Mouse (Mus musculus) liver, embryonic 13.5 days (tissue): ENCODE data around the gene Lhpp. TPM values are rescaled to one million over a fixed set of nuclear protein-coding genes. Genes with fewer than 3 reads are reported as not detected.

Experiments used
- ATAC-seq: fragments of 200-750 bp; cut with Nextera tagmentation; 2 replicates; pipeline ENCODE4 v1.8.0; 2017; ENCODE audit warnings: low read depth, mild to moderate bottlenecking, moderate number of reproducible peaks, moderate library complexity
- DNase-seq: peaks from one replicate; pipeline ENCODE4 v3.0.0; 2022
- H3K27ac ChIP-seq: fragments of 300-500 bp; sonication (generic); 2 replicates; pipeline ENCODE4 v1.5.1; 2015; ENCODE audit warnings: moderate library complexity, mild to moderate bottlenecking, inconsistent platforms
- H3K27me3 ChIP-seq: fragments of 300-500 bp; sonication (generic); 2 replicates; pipeline ENCODE4 v1.6.1; 2015; ENCODE audit warnings: mild to moderate bottlenecking, inconsistent platforms
- H3K36me3 ChIP-seq: fragments of 300-500 bp; sonication (generic); 2 replicates; pipeline ENCODE4 v1.6.1; 2015; ENCODE audit warnings: mild to moderate bottlenecking, inconsistent platforms
- H3K4me1 ChIP-seq: fragments of 300-500 bp; sonication (generic); replicated peaks from 2 replicates; pipeline ENCODE4 v1.6.1; 2015; ENCODE audit warnings: inconsistent platforms
- H3K4me2 ChIP-seq: fragments of 300-500 bp; sonication (generic); 2 replicates; pipeline ENCODE4 v1.6.1; 2015; ENCODE audit warnings: inconsistent platforms, mild to moderate bottlenecking, moderate library complexity
- H3K4me3 ChIP-seq: fragments of 300-500 bp; sonication (generic); replicated peaks from 2 replicates; pipeline ENCODE4 v1.5.1; 2015; ENCODE audit warnings: mild to moderate bottlenecking, inconsistent platforms
- H3K9ac ChIP-seq: fragments of 300-500 bp; sonication (generic); 2 replicates; pipeline ENCODE4 v1.6.1; 2015; ENCODE audit warnings: mild to moderate bottlenecking, inconsistent platforms
- H3K9me3 ChIP-seq: fragments of 300-500 bp; sonication (generic); replicated peaks from 2 replicates; pipeline ENCODE4 v1.6.1; 2016; ENCODE audit warnings: inconsistent platforms
- WGBS: fragments of 180-500 bp; shearing (Covaris S2); methylation state at CpG from one replicate; pipeline ENCODE4 v1.1.7; 2015; ENCODE audit not compliant: insufficient replicate concordance; 5-methylcytosine and 5-hydroxymethylcytosine counted together
- polyA plus RNA-seq: library from polyadenylated mRNA; unstranded; fragments of >200 nt; fragmentation: Nextera tagmentation; extraction: Ambion mirVana; gene quantifications from 2 replicates; pipeline ENCODE4 v1.2.1, GENCODE M21; 2015

Lhpp gene
- polyA plus RNA-seq, 1 experiment from 2014 or later = 8.0 TPM

DNA sequence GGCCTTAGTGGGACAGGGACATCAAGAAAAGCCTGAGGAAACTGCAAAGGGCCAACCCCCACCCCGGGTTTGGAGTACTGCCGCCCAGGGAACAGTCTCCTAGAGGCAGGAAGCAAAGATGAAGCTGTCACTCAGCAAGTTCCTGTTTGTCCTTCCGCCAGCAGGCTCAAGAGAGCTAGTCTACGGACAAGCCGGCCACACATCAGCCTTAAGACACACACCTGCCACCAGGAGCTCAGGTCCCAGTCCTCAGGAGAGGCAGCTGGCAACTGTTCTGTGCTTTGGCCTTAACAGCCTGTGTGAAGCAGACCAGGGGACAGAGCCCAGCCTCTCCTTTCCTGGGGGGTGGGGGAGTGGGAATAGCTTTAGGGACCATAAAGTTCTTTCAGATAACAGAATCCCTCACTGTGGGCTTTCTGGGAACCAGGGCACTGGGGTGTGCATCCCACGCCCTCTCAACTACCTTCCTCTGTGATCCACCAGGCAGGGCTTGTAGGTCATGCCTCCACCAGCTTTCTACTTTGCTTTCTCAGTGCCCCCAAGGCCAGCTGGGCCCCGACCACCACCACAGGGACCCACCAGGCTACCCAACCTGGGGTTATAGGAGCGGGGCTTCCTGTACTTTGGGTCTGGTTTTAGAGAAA, 103.2 kb downstream of the Lhpp start:
- H3K36me3 ChIP-seq = peaks cover 70% of the 10 kb centered on the region
- no peaks in the 10 kb centered on the region for H3K27me3 ChIP-seq
- ATAC-seq (no peak), DNase-seq (no peak)
- no peak overlapping the region for H3K4me3 ChIP-seq
- peak overlapping the region; percentile 34 for H3K9ac ChIP-seq
- peaks cover 61% of the 10 kb centered on the region for H3K4me1 ChIP-seq
- peak overlapping the region; percentile 82 for H3K27ac ChIP-seq
- WGBS = 42% methylated on average over 8 of the region's 8 CpGs
- H3K9me3 ChIP-seq = no peaks in the 10 kb centered on the region
- 0 out of 2 replicates have a peak overlapping the region, but pooled peaks have one; percentile 4 for H3K4me2 ChIP-seq

DNA sequence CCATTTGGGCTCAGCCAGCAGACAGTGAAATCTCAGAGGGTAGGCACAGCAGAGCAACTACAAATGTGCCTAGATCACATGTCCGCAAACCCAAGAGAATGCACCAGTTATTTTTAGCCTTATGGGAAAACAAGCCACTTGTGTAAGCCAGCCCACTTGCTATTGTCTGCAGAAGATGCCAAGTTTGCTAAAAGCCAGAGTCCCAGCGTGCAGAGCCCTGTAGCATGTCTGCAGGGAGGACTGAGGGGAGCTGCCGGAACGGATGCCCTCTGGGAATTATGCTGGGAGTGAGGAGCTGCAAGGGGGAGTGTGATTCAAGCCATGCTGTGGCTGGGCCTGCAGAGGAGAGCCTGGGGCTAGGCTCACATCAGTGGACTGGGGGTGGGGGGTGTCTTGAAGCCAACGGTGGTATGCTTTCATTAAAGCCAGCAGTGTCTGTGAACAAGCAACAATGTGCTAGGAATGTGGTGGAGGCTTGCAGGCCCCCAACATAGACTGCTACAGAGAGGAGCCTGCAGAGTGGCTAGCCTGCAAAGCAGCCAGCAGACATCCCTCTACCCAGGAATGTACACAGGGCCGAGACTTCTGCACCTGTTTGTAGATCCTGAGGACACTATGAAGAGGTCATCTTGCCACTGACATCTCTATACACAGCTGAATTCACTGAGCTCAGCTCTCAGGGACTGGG, 103.9 kb downstream of the Lhpp start:
- ATAC-seq (no peak), DNase-seq (no peak)
- H3K9ac ChIP-seq = no peak overlapping the region
- no peaks in the 10 kb centered on the region for H3K9me3 ChIP-seq
- H3K27me3 ChIP-seq = no peaks in the 10 kb centered on the region
- peak overlapping the region; percentile 82; the same call in 1 of the 2 replicates for H3K27ac ChIP-seq
- H3K4me3 ChIP-seq = no peak overlapping the region
- peaks cover 65% of the 10 kb centered on the region for H3K4me1 ChIP-seq
- no peak overlapping the region for H3K4me2 ChIP-seq
- H3K36me3 ChIP-seq = peaks cover 77% of the 10 kb centered on the region
- WGBS = 63% methylated on average over 6 of the region's 6 CpGs

DNA sequence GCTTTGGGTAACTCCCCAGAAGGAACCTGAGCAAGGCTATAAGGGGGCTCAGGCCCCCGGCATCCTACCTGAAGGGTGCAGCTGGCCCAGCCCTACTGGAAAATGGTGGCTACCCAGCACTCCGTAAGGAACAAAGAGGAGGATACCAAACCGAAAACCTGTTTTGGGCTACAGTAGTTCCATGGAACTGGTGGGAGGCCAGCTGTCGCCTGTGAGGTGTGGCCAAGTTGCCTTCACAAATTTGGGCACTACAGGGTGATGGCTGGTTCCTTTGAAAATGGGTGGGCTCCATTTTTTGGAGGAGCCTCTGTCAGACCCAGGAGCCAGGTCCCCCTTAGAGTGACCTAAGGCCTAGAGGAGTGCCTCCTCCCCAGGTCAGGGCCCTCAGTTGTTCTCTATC, 104.8 kb downstream of the Lhpp start:
- 0 out of 2 replicates have a peak overlapping the region, but pooled peaks have one; percentile 59 for H3K27ac ChIP-seq

GRCm38 (mm10) chr7:132719570-132719969, 109.1 kb downstream of the Lhpp start:
- H3K4me1 ChIP-seq = peaks cover 75% of the 10 kb centered on the region
- H3K36me3 ChIP-seq = peaks cover 66% of the 10 kb centered on the region
- ATAC-seq (no peak), DNase-seq (no peak)
- H3K9ac ChIP-seq = 0 out of 2 replicates have a peak overlapping the region, but pooled peaks have one; percentile 8
- H3K4me3 ChIP-seq = no peak overlapping the region
- 72% methylated on average over 4 of the region's 4 CpGs for WGBS
- H3K27ac ChIP-seq = peak overlapping the region; percentile 37
- H3K4me2 ChIP-seq = no peak overlapping the region
- H3K27me3 ChIP-seq = no peaks in the 10 kb centered on the region
- no peaks in the 10 kb centered on the region for H3K9me3 ChIP-seq

More for the DNA sequence above, 104.8 kb downstream of the Lhpp start:
- H3K4me1 ChIP-seq = peaks cover 73% of the 10 kb centered on the region
- H3K27me3 ChIP-seq = no peaks in the 10 kb centered on the region
- no peaks in the 10 kb centered on the region for H3K9me3 ChIP-seq
- no peak for DNase-seq
- WGBS = 85% methylated on average over 4 of the region's 4 CpGs
- no peak for ATAC-seq
- H3K9ac ChIP-seq = no peak overlapping the region
- no peak overlapping the region for H3K4me3 ChIP-seq
- peaks cover 78% of the 10 kb centered on the region for H3K36me3 ChIP-seq
- no peak overlapping the region for H3K4me2 ChIP-seq

DNA sequence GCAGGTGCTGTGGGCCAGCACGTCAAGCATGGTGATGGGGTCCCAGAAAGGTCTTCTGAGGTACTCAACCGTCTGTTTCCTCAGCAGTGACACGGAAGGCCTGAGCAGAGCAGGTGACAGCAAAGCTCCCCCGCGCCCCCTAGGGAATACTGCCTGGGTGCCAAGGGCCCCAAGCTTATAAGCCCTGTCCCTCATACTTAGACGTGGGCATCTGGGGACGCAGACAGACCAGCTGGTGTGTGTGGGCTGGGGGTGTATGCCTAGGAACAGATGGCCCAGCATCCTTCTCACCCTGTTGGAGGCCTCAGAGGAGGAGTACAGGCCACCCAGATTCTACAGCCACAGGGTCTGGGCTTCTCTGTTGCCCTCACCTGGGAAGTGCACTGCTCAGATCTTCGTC, 110.1 kb downstream of the Lhpp start:
- no peak overlapping the region for H3K9ac ChIP-seq

GRCm38 (mm10) chr7:132722401-132723370, 112.2 kb downstream of the Lhpp start:
- ATAC-seq (no peak), DNase-seq (no peak)
- H3K4me2 ChIP-seq = no peak overlapping the region; the same call in 1 of the 2 replicates
- H3K27ac ChIP-seq = peak overlapping the region; percentile 84
- no peaks in the 10 kb centered on the region for H3K9me3 ChIP-seq
- H3K9ac ChIP-seq = peak overlapping the region; percentile 52
- no peak overlapping the region for H3K4me3 ChIP-seq
- H3K4me1 ChIP-seq = peaks cover 74% of the 10 kb centered on the region
- H3K36me3 ChIP-seq = peaks cover 60% of the 10 kb centered on the region
- WGBS = 87% methylated on average over 12 of the region's 12 CpGs
- no peaks in the 10 kb centered on the region for H3K27me3 ChIP-seq

More for the DNA sequence above, 110.1 kb downstream of the Lhpp start:
- H3K36me3 ChIP-seq = peaks cover 60% of the 10 kb centered on the region
- H3K9me3 ChIP-seq = no peaks in the 10 kb centered on the region
- DNase-seq (no peak), ATAC-seq (no peak)
- peaks cover 75% of the 10 kb centered on the region for H3K4me1 ChIP-seq
- no peaks in the 10 kb centered on the region for H3K27me3 ChIP-seq
- H3K4me3 ChIP-seq = no peak overlapping the region
- H3K4me2 ChIP-seq = no peak overlapping the region
- WGBS = 78% methylated on average over 8 of the region's 8 CpGs
- peak overlapping the region; percentile 37 for H3K27ac ChIP-seq

DNA sequence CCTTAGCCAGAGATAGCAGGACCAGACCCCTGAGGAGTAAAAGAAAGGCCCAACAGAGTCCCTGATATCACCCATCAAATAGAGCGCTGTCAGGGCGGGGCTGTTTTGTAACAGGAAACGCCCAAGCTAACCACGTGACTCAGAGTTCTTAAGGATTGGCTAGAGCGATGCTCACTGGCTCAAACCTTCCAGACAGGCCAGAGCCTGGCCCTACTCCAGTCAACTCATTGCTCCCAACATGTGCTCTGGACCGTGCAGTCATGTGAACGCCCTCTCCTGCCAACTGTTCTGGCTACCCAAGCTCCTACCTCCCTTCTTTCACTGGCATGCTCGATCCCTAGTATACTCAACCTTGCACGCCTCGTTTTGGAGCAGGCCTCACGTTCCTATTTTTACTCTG, 113.5 kb downstream of the Lhpp start:
- Histone ChIP-seq H3K4me1 (peaks cover 74% of the 10 kb centered on the region), H3K9ac (peak overlapping the region; percentile 52), H3K27me3 (no peaks in the 10 kb centered on the region), H3K27ac (peak overlapping the region; percentile 84), H3K4me3 (0 out of 2 replicates have a peak overlapping the region, but pooled peaks have one; percentile 12), H3K9me3 (no peaks in the 10 kb centered on the region), H3K36me3 (peaks cover 65% of the 10 kb centered on the region), H3K4me2 (peak overlapping the region; percentile 55)
- ATAC-seq (peak; percentile 95), DNase-seq (peak; percentile 74)
- WGBS = 50% methylated on average over 11 of the region's 11 CpGs

- peaks cover 74% of the 10 kb centered on the region for H3K4me1 ChIP-seq
- H3K9me3 ChIP-seq = no peaks in the 10 kb centered on the region
- peak overlapping the region; percentile 52 for H3K9ac ChIP-seq
- peak overlapping the region; percentile 55 for H3K4me2 ChIP-seq
- DNase-seq (no peak), ATAC-seq (no peak)
- H3K36me3 ChIP-seq = peaks cover 67% of the 10 kb centered on the region
- WGBS = 82% methylated on average over 5 of the region's 5 CpGs
- H3K27ac ChIP-seq = peak overlapping the region; percentile 84
- no peaks in the 10 kb centered on the region for H3K27me3 ChIP-seq
- H3K4me3 ChIP-seq = no peak overlapping the region
Observed at GRCm38 (mm10) chr7:132724501-132725062, 114.1 kb downstream of the Lhpp start.

DNA sequence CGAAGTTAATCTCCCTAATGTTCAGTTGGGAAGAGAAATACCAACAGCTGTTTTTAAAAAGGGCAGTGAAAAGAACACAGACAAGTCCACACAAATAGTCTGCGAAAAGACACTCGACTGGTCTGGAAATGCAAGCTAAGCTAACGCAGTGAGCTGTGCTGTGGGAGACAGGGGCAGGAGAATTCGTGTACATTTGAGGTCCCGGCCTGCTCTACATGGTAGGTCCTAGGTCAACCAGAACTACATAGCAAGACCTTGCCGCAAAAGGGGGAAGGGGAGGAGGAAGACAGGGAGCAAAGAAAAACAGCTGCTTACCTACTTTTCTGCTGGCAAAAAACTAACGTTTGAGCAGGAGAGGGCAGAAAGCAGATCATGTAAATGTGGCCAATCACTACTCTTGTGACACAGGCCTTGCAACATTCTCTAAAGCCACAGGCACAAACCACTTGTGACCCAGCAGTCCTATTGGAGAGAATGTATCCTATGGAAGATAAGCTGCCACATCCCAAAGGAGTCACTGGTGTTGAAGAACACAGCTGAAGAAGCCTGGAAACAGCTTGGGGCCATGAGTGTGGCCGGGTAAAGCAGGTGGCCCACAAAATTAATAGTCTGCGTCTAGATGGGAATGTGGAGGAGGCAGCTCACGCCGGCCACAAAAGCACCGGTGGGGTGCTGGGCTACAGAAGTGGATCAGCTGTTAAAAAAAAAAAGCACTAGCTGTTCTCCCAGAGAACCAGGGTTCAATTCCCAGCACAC, 115.8 kb downstream of the Lhpp start:
- H3K4me1 ChIP-seq = peaks cover 71% of the 10 kb centered on the region
- H3K27ac ChIP-seq = peak overlapping the region; percentile 34
- H3K27me3 ChIP-seq = no peaks in the 10 kb centered on the region
- peaks cover 70% of the 10 kb centered on the region for H3K36me3 ChIP-seq
- H3K9me3 ChIP-seq = no peaks in the 10 kb centered on the region
- WGBS = 82% methylated on average over 13 of the region's 13 CpGs
- DNase-seq = no peak
- no peak overlapping the region for H3K4me3 ChIP-seq
- no peak overlapping the region for H3K4me2 ChIP-seq
- ATAC-seq = no peak
- H3K9ac ChIP-seq = no peak overlapping the region

DNA sequence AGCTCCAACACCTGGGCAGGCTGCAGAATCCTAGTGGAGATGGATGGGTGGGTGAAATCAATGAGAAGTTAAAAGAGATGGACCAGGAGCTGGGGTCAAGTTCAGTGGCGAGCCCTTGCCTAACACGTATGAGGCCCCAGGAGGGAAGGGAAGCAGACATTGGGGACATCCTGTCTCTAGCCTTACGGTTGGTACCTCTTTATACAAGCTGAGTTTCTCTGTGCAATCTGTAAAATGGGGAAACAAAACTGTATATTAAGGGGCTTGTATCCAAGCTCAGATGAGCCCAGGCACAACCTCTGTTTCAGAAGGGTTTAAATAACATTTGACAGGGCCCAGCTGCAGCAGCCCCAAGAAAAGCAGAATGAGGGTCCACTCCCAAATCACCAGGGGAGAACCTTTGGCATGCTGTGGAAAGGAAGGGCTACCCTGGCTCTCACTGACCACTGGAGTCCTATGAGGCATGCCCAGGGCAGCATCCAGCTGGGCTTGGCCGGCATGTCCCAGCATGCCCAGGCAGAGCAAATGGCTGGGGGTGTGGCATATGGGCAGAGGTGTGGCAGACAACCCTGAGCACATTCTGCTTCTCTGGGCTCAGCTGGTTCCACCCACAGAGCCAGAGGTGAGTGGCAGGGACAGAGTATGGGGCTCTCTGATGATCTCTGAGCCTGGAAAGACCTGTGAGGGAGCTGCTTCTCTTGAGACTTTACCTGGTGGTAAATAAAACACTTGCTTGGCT, 118.8 kb downstream of the Lhpp start:
- Histone ChIP-seq H3K4me3 (no peak overlapping the region), H3K9ac (0 out of 2 replicates have a peak overlapping the region, but pooled peaks have one; percentile 17), H3K4me1 (peaks cover 74% of the 10 kb centered on the region), H3K27ac (peak overlapping the region; percentile 70), H3K4me2 (no peak overlapping the region), H3K36me3 (peaks cover 79% of the 10 kb centered on the region), H3K27me3 (no peaks in the 10 kb centered on the region), H3K9me3 (no peaks in the 10 kb centered on the region)
- no peak for DNase-seq
- WGBS = 67% methylated on average over 4 of the region's 4 CpGs
- peak; percentile 74 for ATAC-seq
